Mouse (Mus musculus) ES-E14 (cell line): ENCODE results near the gene Lonp2.

Source experiments
- HCFC1 ChIP-seq: IDR thresholded peaks from 2 replicates; pipeline ENCODE4 v1.6.1; 2012; ENCODE audit warnings: low read length, inconsistent platforms, borderline replicate concordance; ENCODE audit not compliant: insufficient read depth
- MAFK ChIP-seq: IDR thresholded peaks from 2 replicates; pipeline ENCODE4 v1.6.1; 2014; ENCODE audit warnings: mild to moderate bottlenecking, low read depth, low read length, inconsistent platforms; ENCODE audit not compliant: insufficient read depth
- ZC3H11A ChIP-seq: IDR thresholded peaks from 2 replicates; pipeline ENCODE4 v1.6.1; 2012; ENCODE audit warnings: low read depth, mild to moderate bottlenecking, inconsistent platforms, low read length, borderline replicate concordance
- ZNF384 ChIP-seq: IDR thresholded peaks from 2 replicates; pipeline ENCODE4 v1.6.1; 2012; ENCODE audit warnings: low read depth, low read length, inconsistent platforms

- TF ChIP-seq ZNF384 (no peak), ZC3H11A (no peak), HCFC1 (no peak), MAFK (no peak)
Measured at GRCm38 (mm10) chr8:86613798-86614197, 10.0 kb upstream of the Lonp2 start.
